Mouse (Mus musculus) stomach, embryonic 15.5 days (tissue): ENCODE measurements around the gene Cdca3. TPM values are rescaled to one million over a fixed set of nuclear protein-coding genes. Genes with fewer than 3 reads are reported as not detected.

Source experiments
- polyA plus RNA-seq: library from polyadenylated mRNA; unstranded; fragments of >200 nt; fragmentation: Nextera tagmentation; extraction: Ambion mirVana; gene quantifications from 2 replicates; pipeline ENCODE4 v1.2.1, GENCODE M21; 2015

Cdca3 gene
- polyA plus RNA-seq, 1 experiment from 2014 or later, result 141 TPM

Other genes starting within 250 kb of the Cdca3 start
- gene C1s2, start 193.5 kb upstream of the Cdca3 start, polyA plus RNA-seq, result 0.06 and 0.13 TPM in 2 replicates
- gene Lpcat3, start 166.5 kb upstream of the Cdca3 start, polyA plus RNA-seq, result 79.3 and 85.3 TPM in 2 replicates
- 191 and 202 TPM in 2 replicates for gene Emg1, start 117.4 kb upstream of the Cdca3 start, polyA plus RNA-seq
- 355 and 390 TPM in 2 replicates for gene Phb2, start 117.2 kb upstream of the Cdca3 start, polyA plus RNA-seq
- 19.0 and 19.8 TPM in 2 replicates for gene Ptpn6, start 90.8 kb upstream of the Cdca3 start, polyA plus RNA-seq
- gene Grcc10, start 88.2 kb upstream of the Cdca3 start, polyA plus RNA-seq, result 331 and 401 TPM in 2 replicates
- gene Gm45234, start 73.5 kb upstream of the Cdca3 start, polyA plus RNA-seq, result not detected in 2 replicates
- gene Atn1, start 73.0 kb upstream of the Cdca3 start, polyA plus RNA-seq, result 13.9 and 16.2 TPM in 2 replicates
- gene Eno2, start 59.9 kb upstream of the Cdca3 start, polyA plus RNA-seq, result 5.3 and 6.9 TPM in 2 replicates
- gene Lrrc23, start 49.8 kb upstream of the Cdca3 start, polyA plus RNA-seq, result 0.35 and 1.3 TPM in 2 replicates
- 11.7 and 12.7 TPM in 2 replicates for gene Spsb2, start 20.9 kb upstream of the Cdca3 start, polyA plus RNA-seq
- 890 and 914 TPM in 2 replicates for gene Tpi1, start 15.3 kb upstream of the Cdca3 start, polyA plus RNA-seq
- 116 and 125 TPM in 2 replicates for gene Usp5, start 63 bp upstream of the Cdca3 start, polyA plus RNA-seq
- 0.97 and 1.1 TPM in 2 replicates for gene Gnb3, start 10.7 kb downstream of the Cdca3 start, polyA plus RNA-seq
- gene P3h3, start 28.2 kb downstream of the Cdca3 start, polyA plus RNA-seq, result 28.4 TPM in 2 replicates
- gene Gpr162, start 34.4 kb downstream of the Cdca3 start, polyA plus RNA-seq, result 1.2 and 1.3 TPM in 2 replicates
- gene Cd4, start 58.7 kb downstream of the Cdca3 start, polyA plus RNA-seq, result 0.41 and 0.64 TPM in 2 replicates
- 1.5 and 2.4 TPM in 2 replicates for gene Lag3, start 82.2 kb downstream of the Cdca3 start, polyA plus RNA-seq
- gene Ptms, start 90.6 kb downstream of the Cdca3 start, polyA plus RNA-seq, result 322 and 340 TPM in 2 replicates
- 351 and 362 TPM in 2 replicates for gene Mlf2, start 101.8 kb downstream of the Cdca3 start, polyA plus RNA-seq
- gene Cops7a, start 136.0 kb downstream of the Cdca3 start, polyA plus RNA-seq, result 128 and 153 TPM in 2 replicates
- gene Pianp, start 167.1 kb downstream of the Cdca3 start, polyA plus RNA-seq, result 3.8 and 4.3 TPM in 2 replicates
- 17.2 and 19.4 TPM in 2 replicates for gene Zfp384, start 179.6 kb downstream of the Cdca3 start, polyA plus RNA-seq
- gene Ing4, start 210.2 kb downstream of the Cdca3 start, polyA plus RNA-seq, result 102 and 115 TPM in 2 replicates
- 9.9 and 11.8 TPM in 2 replicates for gene Acrbp, start 220.1 kb downstream of the Cdca3 start, polyA plus RNA-seq
- 4.6 and 5.0 TPM in 2 replicates for gene Lpar5, start 238.4 kb downstream of the Cdca3 start, polyA plus RNA-seq